Mouse (Mus musculus): Measurements from ENCODE around the gene Nfasc.

DNA sequence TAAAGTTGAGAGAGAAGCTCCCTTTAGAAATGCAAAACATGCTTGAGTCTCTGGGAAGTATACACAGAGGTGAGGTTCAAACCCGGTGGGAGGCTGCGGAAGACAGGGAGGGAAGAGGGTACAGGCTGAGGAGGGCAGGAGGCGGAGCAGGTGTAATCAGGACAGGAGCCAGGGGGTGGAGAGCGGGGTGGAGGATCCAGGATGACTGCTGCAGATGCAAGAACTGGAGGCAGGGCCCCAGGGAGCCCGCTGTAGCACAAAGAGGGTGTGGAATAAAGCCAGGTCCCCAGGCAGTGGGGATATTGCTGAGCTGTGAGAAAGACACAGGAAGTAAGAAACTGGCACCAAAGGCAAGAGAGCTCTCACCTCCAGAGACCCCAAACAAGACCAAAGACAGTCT is 38.1 kb downstream of the Nfasc start:
- no peak for TF ChIP-seq GATA1 (IDR thresholded peaks at IDR 0.05; ENCODE audit: borderline replicate concordance, low read length)
- TF ChIP-seq FLI1 (IDR thresholded peaks at IDR 0.05; ENCODE audit: low read length) = no peak

All from megakaryocyte, embryonic 14.5 days (primary cell).